ENCODE assay signal across 17 mouse cellular contexts in genomic region chr4:142388476-142388875, GRCm38 (mm10).
DNase-seq lines count a peak whose midpoint lies in the region; TF ChIP-seq lines count a peak whose summit lies in the region.
"Had no signal": no experiment of that assay in that cellular context is flagged by ENCODE, and none has a peak within 500 bp of the region (broad histone marks: within the 10 kb centered on the region; RNA-seq: fewer than 3 reads in every experiment).

No protein-coding gene starts in this region.

- no peaks in the 10 kb centered on the region for H3K27me3 ChIP-seq in testis, adult 2 months (ENCODE audit: control insufficient read depth, insufficient read depth, low read length)
- H3K27me3 ChIP-seq: CH12.LX had no signal

- TF ChIP-seq POLR2A in testis, adult 2 months (IDR thresholded peaks at IDR 0.05; ENCODE audit: control insufficient read depth, low read depth, low read length) = no peak

- no peak for DNase-seq in layer of hippocampus, adult 2 months (ENCODE audit: low spot score in 2 of 2)
- DNase-seq in layer of hippocampus, adult 9-11 months = no peak
- no peak for DNase-seq in testis, postnatal 14 days (ENCODE audit: low spot score)
- DNase-seq in R1 (ENCODE audit: low read depth, low spot score) = peak; percentile 47
- DNase-seq in embryo, embryonic 9.5 days (ENCODE audit: extremely low spot score) = no peak
- DNase-seq in ovary, adult 18-20 months (ENCODE audit: low spot score) = no peak
- DNase-seq: adrenal gland, adult 8-10 months; cerebellum, adult 9-11 months; heart, postnatal 14 days; kidney, adult 8-10 months; lung, postnatal 14 days; thymus, adult 2 months had no signal

- no peak overlapping the region for H3K4me3 ChIP-seq in layer of hippocampus, adult 2 months
- no peak overlapping the region for H3K4me3 ChIP-seq in testis, adult 2 months (ENCODE audit: control insufficient read depth, low read depth, low read length)
- H3K4me3 ChIP-seq: midbrain, embryonic 10.5 days; myocyte had no signal

- TF ChIP-seq CTCF in layer of hippocampus, adult 2 months (conservative IDR thresholded peaks at IDR 0.05) = peak; percentile 57
- TF ChIP-seq CTCF in testis, adult 2 months (IDR thresholded peaks at IDR 0.05; ENCODE audit: control insufficient read depth, insufficient read depth, insufficient replicate concordance, low read depth, low read length) = peak; percentile 87

- no peaks in the 10 kb centered on the region for H3K4me1 ChIP-seq in testis, adult 2 months (ENCODE audit: control insufficient read depth, insufficient read depth, low read length)
- H3K4me1 ChIP-seq: midbrain, embryonic 10.5 days had no signal

- no peak overlapping the region for H3K27ac ChIP-seq in layer of hippocampus, adult 2 months
- H3K27ac ChIP-seq in testis, adult 2 months (ENCODE audit: control insufficient read depth, insufficient read depth, low read depth, low read length) = no peak overlapping the region
- H3K27ac ChIP-seq: hindbrain, embryonic 14.5 days; midbrain, embryonic 10.5 days had no signal

- H3K36me3 ChIP-seq in testis, adult 2 months (ENCODE audit: control insufficient read depth, insufficient read depth, low read length) = no peaks in the 10 kb centered on the region
- H3K36me3 ChIP-seq: midbrain, embryonic 10.5 days had no signal
